Mouse (Mus musculus) liver, embryonic 15.5 days (tissue): ENCODE results near the gene Pde6d. TPM values are rescaled to one million over a fixed set of nuclear protein-coding genes. Genes with fewer than 3 reads are reported as not detected.

Experiments used
- ATAC-seq: fragments of 200-750 bp; cut with Nextera tagmentation; 2 replicates; pipeline ENCODE4 v1.8.0; 2017; ENCODE audit warnings: moderate number of reproducible peaks, mild to moderate bottlenecking, moderate library complexity; ENCODE audit not compliant: insufficient read depth
- H3K27ac ChIP-seq: fragments of 300-500 bp; sonication (generic); replicated peaks from 2 replicates; pipeline ENCODE4 v1.5.1; 2015; ENCODE audit warnings: mild to moderate bottlenecking, inconsistent platforms
- H3K27me3 ChIP-seq: fragments of 300-500 bp; sonication (generic); 2 replicates; pipeline ENCODE4 v1.6.1; 2015; ENCODE audit warnings: mild to moderate bottlenecking, inconsistent platforms
- H3K36me3 ChIP-seq: fragments of 300-500 bp; sonication (generic); replicated peaks from 2 replicates; pipeline ENCODE4 v1.6.1; 2015; ENCODE audit warnings: moderate library complexity, mild to moderate bottlenecking, inconsistent platforms
- H3K4me1 ChIP-seq: fragments of 300-500 bp; sonication (generic); replicated peaks from 2 replicates; pipeline ENCODE4 v1.6.1; 2015; ENCODE audit warnings: inconsistent platforms
- H3K4me2 ChIP-seq: fragments of 300-500 bp; sonication (generic); 2 replicates; pipeline ENCODE4 v1.6.1; 2015; ENCODE audit warnings: moderate library complexity, mild to moderate bottlenecking, inconsistent platforms
- H3K4me3 ChIP-seq: fragments of 300-500 bp; sonication (generic); replicated peaks from 2 replicates; pipeline ENCODE4 v1.5.1; 2015; ENCODE audit warnings: mild to moderate bottlenecking, inconsistent platforms
- H3K9ac ChIP-seq: fragments of 300-500 bp; sonication (generic); 2 replicates; pipeline ENCODE4 v1.6.1; 2015; ENCODE audit warnings: moderate library complexity, mild to moderate bottlenecking, inconsistent platforms
- H3K9me3 ChIP-seq: fragments of 300-500 bp; sonication (generic); replicated peaks from 2 replicates; pipeline ENCODE4 v1.6.1; 2016; ENCODE audit warnings: inconsistent platforms
- WGBS: fragments of 180-500 bp; shearing (Covaris S2); methylation state at CpG from one replicate; pipeline ENCODE4 v1.1.7; 2015; ENCODE audit warnings: mixed read lengths; ENCODE audit not compliant: insufficient replicate concordance; 5-methylcytosine and 5-hydroxymethylcytosine counted together
- polyA plus RNA-seq: library from polyadenylated mRNA; unstranded; fragments of >200 nt; fragmentation: Nextera tagmentation; extraction: Ambion mirVana; gene quantifications from 2 replicates; pipeline ENCODE4 v1.2.1, GENCODE M21; 2015

Gene Pde6d
- polyA plus RNA-seq, 1 experiment from 2014 or later, result 29.0 TPM

GRCm38 (mm10) chr1:86501559-86501958 is 80.9 kb downstream of the Pde6d start:
- H3K9me3 ChIP-seq, result no peaks in the 10 kb centered on the region
- peaks cover 93% of the 10 kb centered on the region for H3K4me1 ChIP-seq
- H3K4me3 ChIP-seq, result no peak overlapping the region
- peak overlapping the region; percentile 43 for H3K27ac ChIP-seq
- peak; percentile 25 for ATAC-seq
- H3K27me3 ChIP-seq, result peaks cover 15% of the 10 kb centered on the region
- peak overlapping the region; percentile 29; the same call in 1 of the 2 replicates for H3K4me2 ChIP-seq
- no peak overlapping the region for H3K9ac ChIP-seq
- 0% methylated on average over 4 of the region's 4 CpGs for WGBS
- no peaks in the 10 kb centered on the region for H3K36me3 ChIP-seq

GRCm38 (mm10) chr1:86501114-86501532 is 81.3 kb downstream of the Pde6d start:
- no peaks in the 10 kb centered on the region for H3K36me3 ChIP-seq
- WGBS, result 13% methylated on average over 6 of the region's 6 CpGs
- peaks cover 15% of the 10 kb centered on the region for H3K27me3 ChIP-seq
- H3K27ac ChIP-seq, result peak overlapping the region; percentile 43
- H3K4me2 ChIP-seq, result peak overlapping the region; percentile 29; the same call in 1 of the 2 replicates
- no peak overlapping the region for H3K9ac ChIP-seq
- peak; percentile 2; the same call in 1 of the 2 replicates for ATAC-seq
- H3K4me1 ChIP-seq, result peaks cover 89% of the 10 kb centered on the region
- H3K4me3 ChIP-seq, result no peak overlapping the region
- no peaks in the 10 kb centered on the region for H3K9me3 ChIP-seq

GRCm38 (mm10) chr1:86500681-86501080 is 81.7 kb downstream of the Pde6d start:
- H3K9me3 ChIP-seq, result no peaks in the 10 kb centered on the region
- 53% methylated on average over 4 of the region's 4 CpGs for WGBS
- H3K27me3 ChIP-seq, result peaks cover 15% of the 10 kb centered on the region
- 0 out of 2 replicates have a peak overlapping the region, but pooled peaks have one; percentile 3 for H3K27ac ChIP-seq
- no peak overlapping the region for H3K4me3 ChIP-seq
- peaks cover 85% of the 10 kb centered on the region for H3K4me1 ChIP-seq
- H3K36me3 ChIP-seq, result no peaks in the 10 kb centered on the region
- ATAC-seq, result no peak
- no peak overlapping the region for H3K9ac ChIP-seq
- H3K4me2 ChIP-seq, result no peak overlapping the region

GRCm38 (mm10) chr1:86499903-86500302 is 82.5 kb downstream of the Pde6d start:
- 24% methylated on average over 3 of the region's 3 CpGs for WGBS
- no peak overlapping the region for H3K4me3 ChIP-seq
- H3K4me2 ChIP-seq, result no peak overlapping the region
- peaks cover 77% of the 10 kb centered on the region for H3K4me1 ChIP-seq
- H3K36me3 ChIP-seq, result no peaks in the 10 kb centered on the region
- ATAC-seq, result no peak
- H3K9ac ChIP-seq, result no peak overlapping the region
- H3K27ac ChIP-seq, result no peak overlapping the region
- peaks cover 15% of the 10 kb centered on the region for H3K27me3 ChIP-seq
- H3K9me3 ChIP-seq, result no peaks in the 10 kb centered on the region

GRCm38 (mm10) chr1:86498611-86499010 is 83.8 kb downstream of the Pde6d start:
- H3K4me1 ChIP-seq, result peaks cover 64% of the 10 kb centered on the region
- H3K9ac ChIP-seq, result no peak overlapping the region
- WGBS, result 66% methylated on average over 1 of the region's 1 CpGs

GRCm38 (mm10) chr1:86497986-86498385 is 84.4 kb downstream of the Pde6d start:
- H3K4me2 ChIP-seq, result no peak overlapping the region
- 49% methylated on average over 3 of the region's 3 CpGs for WGBS
- H3K4me1 ChIP-seq, result peaks cover 59% of the 10 kb centered on the region
- no peaks in the 10 kb centered on the region for H3K9me3 ChIP-seq
- no peak overlapping the region for H3K9ac ChIP-seq
- H3K4me3 ChIP-seq, result no peak overlapping the region
- ATAC-seq, result peak; percentile 30
- peak overlapping the region; percentile 75 for H3K27ac ChIP-seq
- H3K27me3 ChIP-seq, result peaks cover 5% of the 10 kb centered on the region
- no peaks in the 10 kb centered on the region for H3K36me3 ChIP-seq

More at GRCm38 (mm10) chr1:86498611-86499010, 83.8 kb downstream of the Pde6d start:
- peak overlapping the region; percentile 75 for H3K27ac ChIP-seq
- no peak overlapping the region for H3K4me2 ChIP-seq
- no peak overlapping the region for H3K4me3 ChIP-seq
- H3K27me3 ChIP-seq, result peaks cover 11% of the 10 kb centered on the region
- no peaks in the 10 kb centered on the region for H3K9me3 ChIP-seq
- no peaks in the 10 kb centered on the region for H3K36me3 ChIP-seq
- ATAC-seq, result no peak

GRCm38 (mm10) chr1:86497361-86497760 is 85.1 kb downstream of the Pde6d start:
- Histone ChIP-seq H3K9ac (no peak overlapping the region), H3K4me1 (peaks cover 61% of the 10 kb centered on the region), H3K4me3 (no peak overlapping the region), H3K9me3 (no peaks in the 10 kb centered on the region), H3K27ac (peak overlapping the region; percentile 75), H3K4me2 (no peak overlapping the region), H3K36me3 (no peaks in the 10 kb centered on the region), H3K27me3 (no peaks in the 10 kb centered on the region)
- ATAC-seq, result no peak
- WGBS, result 65% methylated on average over 5 of the region's 5 CpGs

GRCm38 (mm10) chr1:86496340-86496739 is 86.1 kb downstream of the Pde6d start:
- no peak for ATAC-seq
- no peaks in the 10 kb centered on the region for H3K36me3 ChIP-seq
- no peak overlapping the region for H3K4me2 ChIP-seq
- H3K27ac ChIP-seq, result no peak overlapping the region
- WGBS, result 79% methylated on average over 4 of the region's 4 CpGs
- H3K9me3 ChIP-seq, result no peaks in the 10 kb centered on the region
- H3K4me1 ChIP-seq, result peaks cover 62% of the 10 kb centered on the region
- H3K27me3 ChIP-seq, result no peaks in the 10 kb centered on the region
- H3K9ac ChIP-seq, result no peak overlapping the region
- no peak overlapping the region for H3K4me3 ChIP-seq

GRCm38 (mm10) chr1:86493783-86494182 is 88.6 kb downstream of the Pde6d start:
- no peak for ATAC-seq
- no peak overlapping the region for H3K4me2 ChIP-seq
- H3K9me3 ChIP-seq, result no peaks in the 10 kb centered on the region
- no peak overlapping the region for H3K4me3 ChIP-seq
- H3K27me3 ChIP-seq, result no peaks in the 10 kb centered on the region
- no peak overlapping the region for H3K9ac ChIP-seq
- H3K27ac ChIP-seq, result no peak overlapping the region
- 88% methylated on average over 3 of the region's 3 CpGs for WGBS
- peaks cover 62% of the 10 kb centered on the region for H3K4me1 ChIP-seq
- no peaks in the 10 kb centered on the region for H3K36me3 ChIP-seq

Other genes starting within 250 kb of the Pde6d start
- 175 and 198 TPM in 2 replicates for gene Ncl, start 223.2 kb downstream of the Pde6d start, polyA plus RNA-seq
- not detected in 2 replicates for gene Nmur1, start 156.4 kb downstream of the Pde6d start, polyA plus RNA-seq
- gene Tex44, start 156.3 kb downstream of the Pde6d start, polyA plus RNA-seq, result not detected in 2 replicates
- 634 and 778 TPM in 2 replicates for gene Ptma, start 55.9 kb downstream of the Pde6d start, polyA plus RNA-seq
- 13.1 and 13.4 TPM in 2 replicates for gene Cops7b, start 275 bp upstream of the Pde6d start, polyA plus RNA-seq
- gene Nppc, start 87.9 kb upstream of the Pde6d start, polyA plus RNA-seq, result not detected in 2 replicates
- gene Dis3l2, start 121.2 kb upstream of the Pde6d start, polyA plus RNA-seq, result 8.5 and 10.0 TPM in 2 replicates